Mouse (Mus musculus): ENCODE data around the gene Eno1. TPM values are rescaled to one million over a fixed set of nuclear protein-coding genes. Genes with fewer than 3 reads are reported as not detected.

Eno1 gene
- total and polyA plus RNA-seq, 2 experiments from 2014 or later: 525 to 1,074 TPM

GRCm38 (mm10) chr4:150201232-150201631 lies 35.3 kb upstream of the Eno1 start, which contains the start of gene Car6:
Gene Car6, minus strand, starts transcription at chr4:150201332.
- no peak within 1 kb of the TSS for H3K4me3 ChIP-seq (ENCODE audit: low read depth, low read length)
- H3K4me2 ChIP-seq (ENCODE audit: low read depth, low read length): no peak within 1 kb of the TSS
- H3K27ac ChIP-seq (ENCODE audit: low read depth): no peak within 1 kb of the TSS
- H3K4me1 ChIP-seq (ENCODE audit: control insufficient read depth, insufficient read depth): no peaks in the 10 kb centered on the region
- H3K9me3 ChIP-seq (replicated peaks; ENCODE audit: control insufficient read depth, low read length): no peaks in the 10 kb centered on the region
- no peak for TF ChIP-seq CTCF (IDR thresholded peaks at IDR 0.05; ENCODE audit: low read depth)
- no peak for TF ChIP-seq EP300 (IDR thresholded peaks at IDR 0.05; ENCODE audit: low read depth)
- no peaks in the 10 kb centered on the region for H3K36me3 ChIP-seq (replicated peaks; ENCODE audit: control insufficient read depth, insufficient read depth, low read length)
- no peak within 1 kb of the TSS for H3K9ac ChIP-seq (replicated peaks; ENCODE audit: low read depth, low read length)
- H3K27me3 ChIP-seq (ENCODE audit: control insufficient read depth, insufficient read depth, low read length): no peaks in the 10 kb centered on the region
- WGBS: 71% methylated on average over 5 of the region's 5 CpGs
- ATAC-seq (ENCODE audit: insufficient read depth, low read depth) (no peak), DNase-seq (ENCODE audit: low spot score) (no peak)

DNA sequence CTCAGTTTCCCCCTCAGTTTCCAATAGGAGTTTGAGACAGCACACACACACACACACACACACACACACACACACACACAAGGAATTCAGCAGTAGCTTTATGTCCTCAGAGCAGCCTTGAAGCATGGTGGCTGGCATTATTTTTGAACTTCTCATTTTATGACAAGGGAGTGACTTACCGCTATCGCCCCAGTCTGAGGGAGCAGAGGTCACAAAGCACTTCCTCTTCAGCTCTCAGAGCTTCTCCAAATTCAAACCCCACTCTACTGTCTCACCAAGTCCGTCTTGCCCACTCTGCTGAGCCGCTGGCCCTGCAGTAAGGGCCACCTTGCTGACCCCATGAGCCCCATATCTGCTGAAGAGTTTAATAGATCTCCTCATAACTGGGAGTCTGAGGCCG lies 33.8 kb upstream of the Eno1 start:
- Histone ChIP-seq H3K4me3 (ENCODE audit: low read depth, low read length) (no peak overlapping the region), H3K36me3 (replicated peaks; ENCODE audit: control insufficient read depth, insufficient read depth, low read length) (no peaks in the 10 kb centered on the region), H3K4me1 (ENCODE audit: control insufficient read depth, insufficient read depth) (no peaks in the 10 kb centered on the region), H3K9ac (replicated peaks; ENCODE audit: low read depth, low read length) (no peak overlapping the region), H3K27me3 (ENCODE audit: control insufficient read depth, insufficient read depth, low read length) (no peaks in the 10 kb centered on the region), H3K9me3 (replicated peaks; ENCODE audit: control insufficient read depth, low read length) (no peaks in the 10 kb centered on the region), H3K27ac (ENCODE audit: low read depth) (no peak overlapping the region), H3K4me2 (ENCODE audit: low read depth, low read length) (no peak overlapping the region)
- TF ChIP-seq CTCF (IDR thresholded peaks at IDR 0.05; ENCODE audit: low read depth) (no peak), EP300 (IDR thresholded peaks at IDR 0.05; ENCODE audit: low read depth) (no peak)
- WGBS: 85% methylated on average over 5 of the region's 5 CpGs
- no peak for DNase-seq (ENCODE audit: low spot score)
- no peak for ATAC-seq (ENCODE audit: insufficient read depth, low read depth)

GRCm38 (mm10) chr4:150204877-150205276 lies 31.6 kb upstream of the Eno1 start:
- Histone ChIP-seq H3K36me3 (replicated peaks; ENCODE audit: control insufficient read depth, insufficient read depth, low read length) (no peaks in the 10 kb centered on the region), H3K4me1 (ENCODE audit: control insufficient read depth, insufficient read depth) (no peaks in the 10 kb centered on the region), H3K27ac (ENCODE audit: low read depth) (no peak overlapping the region), H3K4me3 (ENCODE audit: low read depth, low read length) (no peak overlapping the region), H3K9ac (replicated peaks; ENCODE audit: low read depth, low read length) (no peak overlapping the region), H3K9me3 (replicated peaks; ENCODE audit: control insufficient read depth, low read length) (no peaks in the 10 kb centered on the region), H3K4me2 (ENCODE audit: low read depth, low read length) (no peak overlapping the region), H3K27me3 (ENCODE audit: control insufficient read depth, insufficient read depth, low read length) (no peaks in the 10 kb centered on the region)
- no peak for ATAC-seq (ENCODE audit: insufficient read depth, low read depth)
- DNase-seq (ENCODE audit: low spot score): no peak
- no peak for TF ChIP-seq EP300 (IDR thresholded peaks at IDR 0.05; ENCODE audit: low read depth)
- no peak for TF ChIP-seq CTCF (IDR thresholded peaks at IDR 0.05; ENCODE audit: low read depth)
- WGBS: 77% methylated on average over 3 of the region's 3 CpGs

GRCm38 (mm10) chr4:150209751-150210150 lies 26.8 kb upstream of the Eno1 start:
- H3K4me3 ChIP-seq (ENCODE audit: low read depth, low read length): no peak overlapping the region
- no peaks in the 10 kb centered on the region for H3K9me3 ChIP-seq (replicated peaks; ENCODE audit: control insufficient read depth, low read length)

GRCm38 (mm10) chr4:150210306-150210705 lies 26.2 kb upstream of the Eno1 start:
- Histone ChIP-seq H3K9me3 (replicated peaks; ENCODE audit: control insufficient read depth, low read length) (no peaks in the 10 kb centered on the region), H3K27me3 (ENCODE audit: control insufficient read depth, insufficient read depth, low read length) (no peaks in the 10 kb centered on the region), H3K4me2 (ENCODE audit: low read depth, low read length) (no peak overlapping the region), H3K36me3 (replicated peaks; ENCODE audit: control insufficient read depth, insufficient read depth, low read length) (no peaks in the 10 kb centered on the region), H3K4me1 (ENCODE audit: control insufficient read depth, insufficient read depth) (no peaks in the 10 kb centered on the region), H3K27ac (ENCODE audit: low read depth) (no peak overlapping the region), H3K9ac (replicated peaks; ENCODE audit: low read depth, low read length) (no peak overlapping the region), H3K4me3 (ENCODE audit: low read depth, low read length) (no peak overlapping the region)
- no peak for ATAC-seq (ENCODE audit: insufficient read depth, low read depth)
- no peak for DNase-seq (ENCODE audit: low spot score)
- 80% methylated on average over 8 of the region's 8 CpGs for WGBS
- no peak for TF ChIP-seq CTCF (IDR thresholded peaks at IDR 0.05; ENCODE audit: low read depth)
- no peak for TF ChIP-seq EP300 (IDR thresholded peaks at IDR 0.05; ENCODE audit: low read depth)

More at GRCm38 (mm10) chr4:150209751-150210150, 26.8 kb upstream of the Eno1 start:
- H3K9ac ChIP-seq (replicated peaks; ENCODE audit: low read depth, low read length): no peak overlapping the region
- no peaks in the 10 kb centered on the region for H3K36me3 ChIP-seq (replicated peaks; ENCODE audit: control insufficient read depth, insufficient read depth, low read length)
- no peak overlapping the region for H3K4me2 ChIP-seq (ENCODE audit: low read depth, low read length)
- TF ChIP-seq CTCF (IDR thresholded peaks at IDR 0.05; ENCODE audit: low read depth): no peak
- TF ChIP-seq EP300 (IDR thresholded peaks at IDR 0.05; ENCODE audit: low read depth): no peak
- no peak for DNase-seq (ENCODE audit: low spot score)
- ATAC-seq (ENCODE audit: insufficient read depth, low read depth): no peak
- no peak overlapping the region for H3K27ac ChIP-seq (ENCODE audit: low read depth)
- 81% methylated on average over 5 of the region's 5 CpGs for WGBS
- no peaks in the 10 kb centered on the region for H3K4me1 ChIP-seq (ENCODE audit: control insufficient read depth, insufficient read depth)
- H3K27me3 ChIP-seq (ENCODE audit: control insufficient read depth, insufficient read depth, low read length): no peaks in the 10 kb centered on the region

- ATAC-seq (ENCODE audit: insufficient read depth, low read depth) (no peak), DNase-seq (ENCODE audit: low spot score) (no peak)
- Histone ChIP-seq H3K4me1 (ENCODE audit: control insufficient read depth, insufficient read depth) (no peaks in the 10 kb centered on the region), H3K9me3 (replicated peaks; ENCODE audit: control insufficient read depth, low read length) (no peaks in the 10 kb centered on the region), H3K27ac (ENCODE audit: low read depth) (peak overlapping the region; percentile 34; the same call in 1 of the 2 replicates), H3K4me3 (ENCODE audit: low read depth, low read length) (0 out of 2 replicates have a peak overlapping the region, but pooled peaks have one; percentile 5), H3K4me2 (ENCODE audit: low read depth, low read length) (peak overlapping the region; percentile 47), H3K27me3 (ENCODE audit: control insufficient read depth, insufficient read depth, low read length) (no peaks in the 10 kb centered on the region), H3K36me3 (replicated peaks; ENCODE audit: control insufficient read depth, insufficient read depth, low read length) (no peaks in the 10 kb centered on the region), H3K9ac (replicated peaks; ENCODE audit: low read depth, low read length) (no peak overlapping the region)
- no peak for TF ChIP-seq EP300 (IDR thresholded peaks at IDR 0.05; ENCODE audit: low read depth)
- TF ChIP-seq CTCF (IDR thresholded peaks at IDR 0.05; ENCODE audit: low read depth): no peak
- WGBS: 56% methylated on average over 10 of the region's 10 CpGs
Measured at GRCm38 (mm10) chr4:150211930-150212552, 24.5 kb upstream of the Eno1 start.
